Mouse (Mus musculus) testis, adult 10 weeks (tissue): ENCODE data around the gene Htr1f. TPM values are rescaled to one million over a fixed set of nuclear protein-coding genes. Genes with fewer than 3 reads are reported as not detected.

ENCODE experiments used
- polyA plus RNA-seq: library from polyadenylated mRNA; stranded (reverse); fragments of 350-450 nt; fragmentation: Illumina TruSeq; extraction: RNeasy Lipid Tissue Mini Kit (QIAGEN cat#74804); gene quantifications from one replicate; pipeline ENCODE4 v1.2.3, GENCODE M21; 2014; ENCODE audit warnings: low read depth, low replicate concordance

Htr1f gene
- polyA plus RNA-seq = 0.22 TPM

GRCm38 (mm10) chr16:65105184-65105931 is at the start of gene Htr1f:
TSS of gene Htr1f (minus strand) at chr16:65105854.

